In the genomic region with DNA sequence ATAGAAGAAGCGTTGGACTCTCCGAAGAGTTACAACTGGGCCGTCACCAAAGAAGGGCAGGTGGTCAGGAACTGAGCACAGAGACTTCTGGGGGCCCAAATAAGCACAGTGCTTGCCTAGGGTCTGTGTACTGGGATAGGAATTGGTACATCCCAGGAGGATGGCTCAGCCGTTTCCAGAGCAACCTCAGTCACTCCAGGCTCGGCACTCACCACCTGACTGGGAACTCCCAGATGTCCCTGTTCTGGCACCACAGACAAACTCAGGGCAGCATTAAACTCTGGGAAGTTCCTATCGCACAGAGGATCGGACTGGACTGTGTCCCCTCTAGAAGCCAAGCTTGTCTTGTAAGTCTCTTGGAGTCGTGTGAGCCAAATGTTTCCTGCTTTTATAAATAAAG, we compare ENCODE assay signal across 10 mouse cellular contexts. TPM values are rescaled to one million over a fixed set of nuclear protein-coding genes. Genes with fewer than 3 reads are reported as not detected.
DNase-seq lines count a peak whose midpoint lies in the region; ATAC-seq and TF ChIP-seq lines count a peak whose summit lies in the region.
"Had no signal": no experiment of that assay in that cellular context is flagged by ENCODE, and none has a peak within 500 bp of the region (broad histone marks: within the 10 kb centered on the region; RNA-seq: fewer than 3 reads in every experiment).

No protein-coding gene starts in this region.

- no peak overlapping the region for H3K4me3 ChIP-seq in heart, postnatal 0 days (ENCODE audit: low read depth, low read length)
- peak overlapping the region; percentile 72 for H3K4me3 ChIP-seq in brown adipose tissue, adult 24 weeks (ENCODE audit: insufficient read depth, low read depth, low read length)
- no peak overlapping the region; the same call in 1 of the 2 replicates for H3K4me3 ChIP-seq in hindbrain, embryonic 16.5 days (ENCODE audit: low read length)
- H3K4me3 ChIP-seq in midbrain, embryonic 15.5 days = peak overlapping the region; percentile 83

- peaks cover 7% of the 10 kb centered on the region; the same call in 1 of the 2 replicates for H3K4me1 ChIP-seq in heart, postnatal 0 days (ENCODE audit: control insufficient read depth, insufficient read depth)
- peaks cover 8% of the 10 kb centered on the region; the same call in 1 of the 2 replicates for H3K4me1 ChIP-seq in brown adipose tissue, adult 24 weeks (ENCODE audit: control insufficient read depth, insufficient read depth, insufficient read length, low read length)
- peaks cover 18% of the 10 kb centered on the region for H3K4me1 ChIP-seq in hindbrain, embryonic 16.5 days (ENCODE audit: control insufficient read depth, insufficient read depth, low read depth, low read length)
- H3K4me1 ChIP-seq in midbrain, embryonic 15.5 days = peaks cover 23% of the 10 kb centered on the region

- no peak overlapping the region for H3K27ac ChIP-seq in heart, postnatal 0 days (ENCODE audit: low read depth)
- no peak overlapping the region for H3K27ac ChIP-seq in brown adipose tissue, adult 24 weeks (replicated peaks; ENCODE audit: low read depth, low read length)
- no peak overlapping the region for H3K27ac ChIP-seq in hindbrain, embryonic 16.5 days (ENCODE audit: low read depth, low read length)
- H3K27ac ChIP-seq in midbrain, embryonic 15.5 days = no peak overlapping the region

- H3K36me3 ChIP-seq in heart, postnatal 0 days (replicated peaks; ENCODE audit: control insufficient read depth, insufficient read depth, low read length) = peaks cover 22% of the 10 kb centered on the region
- H3K36me3 ChIP-seq in hindbrain, embryonic 16.5 days (ENCODE audit: control insufficient read depth, insufficient read depth, low read length) = peaks cover 7% of the 10 kb centered on the region
- peaks cover 5% of the 10 kb centered on the region; the same call in 1 of the 2 replicates for H3K36me3 ChIP-seq in midbrain, embryonic 15.5 days (replicated peaks)

- H3K4me2 ChIP-seq in heart, postnatal 0 days (ENCODE audit: low read depth, low read length) = peak overlapping the region; percentile 88; the same call in 1 of the 2 replicates
- peak overlapping the region; percentile 81 for H3K4me2 ChIP-seq in hindbrain, embryonic 16.5 days (ENCODE audit: low read length)
- H3K4me2 ChIP-seq in midbrain, embryonic 15.5 days = peak overlapping the region; percentile 81

- no peak for TF ChIP-seq CTCF in heart, postnatal 0 days (IDR thresholded peaks at IDR 0.05; ENCODE audit: low read depth)

- ATAC-seq in heart, postnatal 0 days (ENCODE audit: insufficient read depth, low read depth) = no peak
- no peak for ATAC-seq in hindbrain, embryonic 16.5 days
- no peak for ATAC-seq in midbrain, embryonic 15.5 days (replicated peaks)

- WGBS in heart, postnatal 0 days = 81% methylated on average over 8 of the region's 8 CpGs
- WGBS in hindbrain, embryonic 16.5 days = 79% methylated on average over 8 of the region's 8 CpGs
- WGBS in midbrain, embryonic 15.5 days = 84% methylated on average over 8 of the region's 8 CpGs

- no peaks in the 10 kb centered on the region for H3K9me3 ChIP-seq in heart, postnatal 0 days (replicated peaks; ENCODE audit: control insufficient read depth, low read length)
- H3K9me3 ChIP-seq in hindbrain, embryonic 16.5 days (ENCODE audit: control insufficient read depth, low read length) = no peaks in the 10 kb centered on the region
- H3K9me3 ChIP-seq in midbrain, embryonic 15.5 days = no peaks in the 10 kb centered on the region

- H3K9ac ChIP-seq in heart, postnatal 0 days (replicated peaks; ENCODE audit: low read depth, low read length) = 0 out of 2 replicates have a peak overlapping the region, but pooled peaks have one; percentile 89
- H3K9ac ChIP-seq in hindbrain, embryonic 16.5 days (ENCODE audit: low read depth, low read length) = no peak overlapping the region
- no peak overlapping the region for H3K9ac ChIP-seq in midbrain, embryonic 15.5 days

- no peak for DNase-seq in heart, postnatal 0 days (ENCODE audit: low spot score)
- no peak for DNase-seq in heart, postnatal 36 days
- no peak for DNase-seq in adrenal gland, adult 18-20 months (ENCODE audit: low spot score in 2 of 2)
- no peak for DNase-seq in cerebellum, postnatal 14 days
- DNase-seq in lung, postnatal 14 days = no peak
- DNase-seq: heart, postnatal 10 days; spleen, adult 18-20 months had no signal

- intact Hi-C loops in heart, postnatal 36 days (cut with DNase I) = loop anchor here (2.0 to 5.0 kb wide), 2 partner anchors 34 to 97 kb away; a partner anchor contains a TSS

- no peak for TF ChIP-seq EP300 in heart, postnatal 0 days (IDR thresholded peaks at IDR 0.05; ENCODE audit: low read depth)

- H3K27me3 ChIP-seq in heart, postnatal 0 days (ENCODE audit: control insufficient read depth, insufficient read depth, low read length) = no peaks in the 10 kb centered on the region
- no peaks in the 10 kb centered on the region for H3K27me3 ChIP-seq in hindbrain, embryonic 16.5 days (replicated peaks; ENCODE audit: control insufficient read depth, insufficient read depth, low read length)
- no peaks in the 10 kb centered on the region for H3K27me3 ChIP-seq in midbrain, embryonic 15.5 days (replicated peaks)

RNA-seq across cellular contexts. Expression of a gene that starts 1.4 kb away (rescaled TPM):
- total RNA-seq in heart, postnatal 0 days (2014; rRNA removed; ENCODE audit: low replicate concordance) = 69.4 and 74.0 TPM in 2 replicates
- polyA plus RNA-seq in heart, postnatal 0 days (2015; fragmentation: Nextera tagmentation; extraction: Ambion mirVana) = 86.9 and 87.7 TPM in 2 replicates
- 10 to 100 TPM; 66.1 to 70.0 TPM for total RNA-seq in heart, postnatal 36 days (2021)
- 40.2 and 51.0 TPM in 2 replicates for polyA plus RNA-seq in brown adipose tissue, adult 24 weeks (2012; ENCODE audit: insufficient read depth, insufficient read length, missing spikeins)
- 103 and 113 TPM in 2 replicates for polyA plus RNA-seq in hindbrain, embryonic 16.5 days (2015; fragmentation: Nextera tagmentation; extraction: Ambion mirVana)
- 97.0 and 105 TPM in 2 replicates for polyA plus RNA-seq in midbrain, embryonic 15.5 days (2015; fragmentation: Nextera tagmentation; extraction: Ambion mirVana)
- 10 to 100 TPM; 52.4 to 62.2 TPM for total RNA-seq in adrenal gland, adult 18-20 months (2021)

RNA-seq across cellular contexts. Expression of a gene that starts 11.0 kb away (rescaled TPM):
- total RNA-seq in heart, postnatal 0 days (2014; rRNA removed; ENCODE audit: low replicate concordance) = not detected in 2 replicates
- polyA plus RNA-seq in heart, postnatal 0 days (2015; fragmentation: Nextera tagmentation; extraction: Ambion mirVana) = not detected in 2 replicates
- total RNA-seq in heart, postnatal 36 days (2021) = not detected
- polyA plus RNA-seq in brown adipose tissue, adult 24 weeks (2012; ENCODE audit: insufficient read depth, insufficient read length, missing spikeins) = not detected in 2 replicates
- polyA plus RNA-seq in hindbrain, embryonic 16.5 days (2015; fragmentation: Nextera tagmentation; extraction: Ambion mirVana) = 0.31 TPM in 1 of 2 replicates, not detected in the other
- 0.38 and 0.86 TPM in 2 replicates for polyA plus RNA-seq in midbrain, embryonic 15.5 days (2015; fragmentation: Nextera tagmentation; extraction: Ambion mirVana)
- not detected for total RNA-seq in adrenal gland, adult 18-20 months (2021)

RNA-seq across cellular contexts. Expression of a gene that starts 17.4 kb away (rescaled TPM):
- not detected in 2 replicates for total RNA-seq in heart, postnatal 0 days (2014; rRNA removed; ENCODE audit: low replicate concordance)
- polyA plus RNA-seq in heart, postnatal 0 days (2015; fragmentation: Nextera tagmentation; extraction: Ambion mirVana) = 0.22 and 0.51 TPM in 2 replicates
- 1 to 10 TPM in 1 of 2 experiments, under 1 TPM in 1; 0.68 to 4.8 TPM for total RNA-seq in heart, postnatal 36 days (2021)
- not detected in 2 replicates for polyA plus RNA-seq in brown adipose tissue, adult 24 weeks (2012; ENCODE audit: insufficient read depth, insufficient read length, missing spikeins)
- 2.4 TPM in 1 of 2 replicates, not detected in the other for polyA plus RNA-seq in hindbrain, embryonic 16.5 days (2015; fragmentation: Nextera tagmentation; extraction: Ambion mirVana)
- polyA plus RNA-seq in midbrain, embryonic 15.5 days (2015; fragmentation: Nextera tagmentation; extraction: Ambion mirVana) = 54.5 and 81.6 TPM in 2 replicates
- not detected for total RNA-seq in adrenal gland, adult 18-20 months (2021)

Comparison
In these comparisons a context has a peak if more than half of its experiments do, and no peak if none do; other contexts are left out.
1. H3K4me3 ChIP-seq: peak in brown adipose tissue, adult 24 weeks (single experiment) and midbrain, embryonic 15.5 days (single experiment); none in heart, postnatal 0 days (single experiment) and hindbrain, embryonic 16.5 days (single experiment).
2. RNA of a gene that starts 17.4 kb away (polyA plus RNA-seq): 54.5 to 81.6 TPM in midbrain, embryonic 15.5 days; 0.22 to 0.51 TPM in heart, postnatal 0 days, 2.4 TPM in hindbrain, embryonic 16.5 days and not detected in brown adipose tissue, adult 24 weeks; every median in the first group is over 10 times any median in the second.
3. Peak in every context shown above with its lines, with median percentiles within 50 percentile points of each other: H3K4me2 ChIP-seq.